Mouse (Mus musculus) forebrain, postnatal 0 days (tissue): ENCODE measurements around the gene Tex52. TPM values are rescaled to one million over a fixed set of nuclear protein-coding genes. Genes with fewer than 3 reads are reported as not detected.

Experiments
- ATAC-seq: fragments of 200-750 bp; cut with Nextera tagmentation; 2 replicates; pipeline ENCODE4 v1.8.0; 2017; ENCODE audit warnings: mild to moderate bottlenecking, moderate library complexity
- DNase-seq: peaks from one replicate; pipeline ENCODE4 v3.0.0-alpha.2; 2015
- H3K27ac ChIP-seq: fragments of 300-500 bp; sonication (generic); 2 replicates; pipeline ENCODE4 v1.5.1; 2014; ENCODE audit warnings: low read depth, mild to moderate bottlenecking, antibody characterized with exemption, low read length, moderate library complexity, mixed read lengths
- H3K27me3 ChIP-seq: fragments of 300-500 bp; sonication (generic); 2 replicates; pipeline ENCODE4 v1.6.1; 2014; ENCODE audit warnings: mild to moderate bottlenecking, low read length, mixed read lengths; ENCODE audit not compliant: insufficient read depth
- H3K36me3 ChIP-seq: fragments of 300-500 bp; sonication (generic); 2 replicates; pipeline ENCODE4 v1.6.1; 2014; ENCODE audit warnings: mild to moderate bottlenecking, moderate library complexity; ENCODE audit not compliant: insufficient read depth
- H3K4me1 ChIP-seq: fragments of 300-500 bp; sonication (generic); 2 replicates; pipeline ENCODE4 v1.6.1; 2014; ENCODE audit warnings: antibody characterized with exemption; ENCODE audit not compliant: insufficient read depth
- H3K4me2 ChIP-seq: fragments of 300-500 bp; sonication (generic); 2 replicates; pipeline ENCODE4 v1.6.1; 2014; ENCODE audit warnings: low read depth, mild to moderate bottlenecking, moderate library complexity
- H3K4me3 ChIP-seq: fragments of 300-500 bp; sonication (generic); 2 replicates; pipeline ENCODE4 v1.5.1; 2014; ENCODE audit warnings: low read depth, low read length, mixed read lengths
- H3K9ac ChIP-seq: fragments of 300-500 bp; sonication (generic); 2 replicates; pipeline ENCODE4 v1.6.1; 2014; ENCODE audit warnings: mild to moderate bottlenecking
- H3K9me3 ChIP-seq: fragments of 300-500 bp; sonication (generic); 2 replicates; pipeline ENCODE4 v1.6.1; 2016; ENCODE audit warnings: low read length
- CTCF ChIP-seq: sonication (generic); IDR thresholded peaks from 2 replicates; pipeline ENCODE4 v1.5.1; 2016; ENCODE audit warnings: antibody characterized with exemption, control low read depth, low read depth
- WGBS: fragments of 180-500 bp; shearing (Covaris S2); extraction: QIAGEN DNeasy Blood & Tissue Kit; methylation state at CpG from one replicate; pipeline ENCODE4 v1.1.7; 2014; 5-methylcytosine and 5-hydroxymethylcytosine counted together
- polyA plus RNA-seq: library from polyadenylated mRNA; unstranded; fragments of >200 nt; fragmentation: Nextera tagmentation; extraction: Ambion mirVana; gene quantifications from 2 replicates; pipeline ENCODE4 v1.2.1, GENCODE M21; 2015
- total RNA-seq: library from RNA; depleted of rRNA; stranded (reverse); fragments of >200 nt; gene quantifications from 2 replicates; pipeline ENCODE4 v1.2.3, GENCODE M21; 2014

The Tex52 gene
- total and polyA plus RNA-seq, 2 experiments from 2014 or later, result 0.58 TPM; not detected in 1

GRCm38 (mm10) chr6:128363007-128363825 is 12.0 kb upstream of the Tex52 start:
- Histone ChIP-seq H3K27me3 (no peaks in the 10 kb centered on the region), H3K4me3 (peak overlapping the region; percentile 78), H3K27ac (peak overlapping the region; percentile 88; the same call in 1 of the 2 replicates), H3K4me2 (peak overlapping the region; percentile 100), H3K4me1 (peaks cover 12% of the 10 kb centered on the region), H3K9me3 (no peaks in the 10 kb centered on the region), H3K9ac (peak overlapping the region; percentile 76), H3K36me3 (0 out of 2 replicates have a peak, but pooled peaks cover 3% of the 10 kb centered on the region)
- DNase-seq (no peak), ATAC-seq (peak; percentile 27)
- WGBS, result 5% methylated on average over 46 of the region's 46 CpGs
- no peak for TF ChIP-seq CTCF

GRCm38 (mm10) chr6:128364721-128365120 is 10.5 kb upstream of the Tex52 start:
- Histone ChIP-seq H3K27ac (no peak overlapping the region), H3K36me3 (peaks cover 4% of the 10 kb centered on the region; the same call in 1 of the 2 replicates), H3K9me3 (no peaks in the 10 kb centered on the region), H3K4me3 (no peak overlapping the region), H3K9ac (no peak overlapping the region), H3K4me2 (no peak overlapping the region), H3K27me3 (no peaks in the 10 kb centered on the region), H3K4me1 (peaks cover 12% of the 10 kb centered on the region)
- 79% methylated on average over 6 of the region's 6 CpGs for WGBS
- DNase-seq (no peak), ATAC-seq (no peak)
- no peak for TF ChIP-seq CTCF

DNA sequence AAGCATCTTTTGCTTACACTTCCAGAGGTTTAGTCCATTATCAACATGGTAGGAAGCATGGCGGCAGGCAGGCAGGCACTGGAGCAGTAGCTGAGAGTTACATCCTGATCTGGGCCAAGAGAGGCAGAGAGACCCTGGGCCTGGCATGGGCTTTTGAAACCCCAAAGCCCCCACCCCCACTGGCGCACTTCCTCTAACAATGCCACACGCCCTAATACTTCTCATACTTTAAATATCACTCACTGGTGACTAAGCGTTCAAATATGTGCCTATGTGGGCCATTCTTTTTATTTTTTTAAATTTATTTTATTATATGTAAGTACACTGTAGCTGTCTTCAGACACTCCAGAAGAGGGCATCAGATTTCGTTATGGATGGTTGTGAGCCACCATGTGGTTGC is 8.8 kb upstream of the Tex52 start:
- Histone ChIP-seq H3K4me2 (no peak overlapping the region), H3K27ac (no peak overlapping the region), H3K27me3 (no peaks in the 10 kb centered on the region), H3K9ac (no peak overlapping the region), H3K4me3 (no peak overlapping the region), H3K4me1 (peaks cover 5% of the 10 kb centered on the region), H3K9me3 (no peaks in the 10 kb centered on the region), H3K36me3 (peaks cover 4% of the 10 kb centered on the region; the same call in 1 of the 2 replicates)
- WGBS, result 96% methylated on average over 5 of the region's 5 CpGs
- TF ChIP-seq CTCF, result no peak
- no peak for DNase-seq
- no peak for ATAC-seq

GRCm38 (mm10) chr6:128370040-128370439 is 5.2 kb upstream of the Tex52 start:
- Histone ChIP-seq H3K27ac (no peak overlapping the region), H3K9me3 (no peaks in the 10 kb centered on the region), H3K4me3 (no peak overlapping the region), H3K4me2 (no peak overlapping the region), H3K36me3 (peaks cover 8% of the 10 kb centered on the region; the same call in 1 of the 2 replicates), H3K9ac (no peak overlapping the region), H3K27me3 (no peaks in the 10 kb centered on the region), H3K4me1 (no peaks in the 10 kb centered on the region)
- ATAC-seq (no peak), DNase-seq (no peak)
- 91% methylated on average over 5 of the region's 5 CpGs for WGBS
- no peak for TF ChIP-seq CTCF

DNA sequence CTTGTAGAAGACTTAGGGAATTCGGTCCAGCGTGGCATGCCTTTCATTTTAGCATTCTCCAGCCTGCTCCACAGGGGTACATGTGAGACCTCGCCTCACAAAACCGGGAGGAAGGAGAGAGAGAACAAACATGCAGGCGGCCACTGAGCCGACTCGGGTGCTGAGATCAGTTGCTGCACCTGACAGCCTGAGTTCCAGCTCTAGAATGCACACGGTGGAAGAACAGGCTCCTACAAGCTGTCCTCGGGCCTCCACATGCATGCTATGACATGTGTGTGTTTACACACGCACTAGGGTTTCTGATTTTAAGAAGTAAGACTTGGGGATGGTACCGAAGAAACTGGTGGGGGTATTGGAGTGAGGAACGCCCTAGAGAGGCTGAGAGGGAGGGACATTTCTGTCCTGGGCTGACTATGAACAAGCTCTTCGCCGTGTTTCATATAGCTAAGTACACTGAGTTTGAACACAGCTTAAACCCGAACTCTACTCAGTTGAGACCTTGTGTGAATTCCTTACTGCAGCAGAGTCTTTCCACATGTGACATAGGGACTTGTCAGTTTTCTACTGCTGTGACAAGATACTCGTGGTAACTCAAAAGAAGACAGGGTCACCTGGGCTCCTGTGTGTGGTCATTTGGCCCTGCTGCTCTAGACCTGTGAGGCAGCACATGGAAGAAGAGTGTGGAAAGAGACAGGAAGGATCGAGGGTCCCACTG is 1.3 kb downstream of the Tex52 start:
- DNase-seq (no peak), ATAC-seq (no peak)
- no peaks in the 10 kb centered on the region for H3K27me3 ChIP-seq
- H3K36me3 ChIP-seq, result peaks cover 3% of the 10 kb centered on the region; the same call in 1 of the 2 replicates
- no peak for TF ChIP-seq CTCF
- no peak overlapping the region for H3K4me2 ChIP-seq
- no peaks in the 10 kb centered on the region for H3K9me3 ChIP-seq
- WGBS, result 89% methylated on average over 17 of the region's 17 CpGs
- no peak overlapping the region for H3K9ac ChIP-seq
- H3K27ac ChIP-seq, result no peak overlapping the region
- H3K4me3 ChIP-seq, result no peak overlapping the region
- no peaks in the 10 kb centered on the region for H3K4me1 ChIP-seq

DNA sequence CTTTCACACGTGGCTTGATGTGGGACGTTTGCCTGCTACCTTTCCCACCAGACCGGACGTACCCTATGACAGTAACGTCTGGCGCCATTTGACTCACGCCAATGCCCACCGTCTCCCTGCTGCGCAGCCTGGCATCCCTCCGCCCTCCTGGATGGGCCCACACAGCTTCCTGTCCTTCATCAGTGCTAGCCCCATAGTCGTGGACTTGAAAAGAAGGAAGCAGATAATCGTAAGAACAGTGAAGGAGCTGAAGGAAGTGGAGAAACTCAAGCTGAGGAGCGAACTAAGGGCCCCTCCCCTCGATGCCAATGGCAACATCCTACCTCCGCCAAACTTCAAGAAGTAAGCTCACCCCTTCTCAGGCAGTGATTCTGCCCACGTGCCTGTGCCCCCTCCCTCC is 4.4 kb downstream of the Tex52 start:
- Histone ChIP-seq H3K4me3 (no peak overlapping the region), H3K36me3 (peaks cover under 1% of the 10 kb centered on the region; the same call in 1 of the 2 replicates), H3K9me3 (no peaks in the 10 kb centered on the region), H3K27me3 (no peaks in the 10 kb centered on the region), H3K4me1 (no peaks in the 10 kb centered on the region), H3K9ac (no peak overlapping the region), H3K4me2 (no peak overlapping the region), H3K27ac (no peak overlapping the region)
- TF ChIP-seq CTCF, result no peak
- ATAC-seq (no peak), DNase-seq (no peak)
- WGBS, result 86% methylated on average over 16 of the region's 16 CpGs
